Comparison of ENCODE assay signal across 1 mouse cellular context in the genomic region with DNA sequence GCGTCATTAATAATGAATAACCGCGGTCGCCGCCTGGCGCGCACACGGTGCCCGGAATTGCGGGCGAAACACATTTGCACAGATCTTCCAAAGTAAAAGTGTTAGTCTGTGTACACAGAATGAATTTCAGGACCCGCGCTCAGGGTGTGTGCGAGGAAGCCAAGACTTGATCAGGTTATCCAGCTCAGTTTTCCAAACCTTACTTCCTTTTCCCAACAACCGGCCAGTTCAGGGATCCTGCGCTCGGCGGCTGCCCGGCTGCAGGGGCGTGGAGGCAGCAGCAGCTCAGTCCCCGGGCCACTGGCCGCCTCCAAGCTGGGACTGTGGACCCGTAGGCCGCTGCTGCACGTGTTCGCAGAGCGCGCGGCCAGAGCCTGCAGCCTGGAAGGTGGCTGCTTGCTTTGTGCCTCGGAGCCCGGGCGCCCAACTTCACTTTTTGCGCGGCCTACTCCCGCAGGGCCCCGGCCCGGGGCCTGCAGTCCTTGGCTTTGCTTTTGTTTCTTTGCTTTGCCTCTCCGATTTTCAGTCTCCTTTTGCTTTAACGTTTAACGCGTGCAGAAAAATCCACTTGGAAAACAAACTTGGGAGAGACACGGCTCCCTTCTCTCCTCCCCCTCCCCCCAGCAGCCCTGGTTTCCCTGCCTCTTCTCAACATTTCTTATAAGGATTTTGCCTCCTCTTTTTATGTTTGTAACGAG.
TF ChIP-seq lines count a peak whose summit lies in the region.

No protein-coding gene starts in this region.

TF ChIP-seq in MEL, 35 proteins besides CTCF, POLR2A, EP300 and RAD21 (continued from another document):
- peak; percentile 18; the same call in 1 of the 2 replicates for TF ChIP-seq NELFE (IDR thresholded peaks at IDR 0.05; ENCODE audit: low read depth, low read length)
- peak; percentile 64 for TF ChIP-seq MYC (IDR thresholded peaks at IDR 0.05; ENCODE audit: low read depth, low read length)
- TF ChIP-seq ETS1 (IDR thresholded peaks at IDR 0.05; ENCODE audit: low read depth, low read length) = no peak
- TF ChIP-seq TCF12 (IDR thresholded peaks at IDR 0.05; ENCODE audit: low read depth, low read length) = no peak
- TF ChIP-seq MXI1 (IDR thresholded peaks at IDR 0.05; ENCODE audit: low read depth, low read length) = peak; percentile 95
- no peak for TF ChIP-seq ZMIZ1 (IDR thresholded peaks at IDR 0.05; ENCODE audit: low read depth, low read length)
- peak; percentile 74; the same call in 1 of the 2 replicates for TF ChIP-seq MAX (IDR thresholded peaks at IDR 0.05; ENCODE audit: low read length)
- TF ChIP-seq UBTF (IDR thresholded peaks at IDR 0.05; ENCODE audit: borderline replicate concordance, insufficient read depth, low read depth, low read length) = peak; percentile 70; the same call in 1 of the 2 replicates
